In genomic region chr6:118099311-118099802, GRCm38 (mm10) we compare ENCODE assay signal across 8 mouse cellular contexts. TPM values are rescaled to one million over a fixed set of nuclear protein-coding genes. Genes with fewer than 3 reads are reported as not detected.
DNase-seq lines count a peak whose midpoint lies in the region; ATAC-seq and TF ChIP-seq lines count a peak whose summit lies in the region.

No protein-coding gene starts in this region.

- WGBS in hindbrain, embryonic 14.5 days: 36% methylated on average over 2 of the region's 2 CpGs
- WGBS in hindbrain, embryonic 10.5 days: 47% methylated on average over 2 of the region's 2 CpGs
- 39% methylated on average over 2 of the region's 2 CpGs for WGBS in kidney, postnatal 0 days
- WGBS in stomach, embryonic 15.5 days: 45% methylated on average over 2 of the region's 2 CpGs

- H3K36me3 ChIP-seq in hindbrain, embryonic 14.5 days (replicated peaks; ENCODE audit: control insufficient read depth, insufficient read depth): no peaks in the 10 kb centered on the region
- no peaks in the 10 kb centered on the region for H3K36me3 ChIP-seq in hindbrain, embryonic 10.5 days
- no peaks in the 10 kb centered on the region for H3K36me3 ChIP-seq in ES-E14 (ENCODE audit: control insufficient read depth, insufficient read depth, low read length, poor library complexity, severe bottlenecking)
- H3K36me3 ChIP-seq in kidney, postnatal 0 days (ENCODE audit: insufficient read depth, low read length): no peaks in the 10 kb centered on the region
- no peaks in the 10 kb centered on the region for H3K36me3 ChIP-seq in stomach, embryonic 15.5 days

- H3K27me3 ChIP-seq in hindbrain, embryonic 14.5 days (ENCODE audit: control insufficient read depth, insufficient read depth, low read length): no peaks in the 10 kb centered on the region
- H3K27me3 ChIP-seq in hindbrain, embryonic 10.5 days (ENCODE audit: insufficient read depth, poor library complexity, severe bottlenecking): no peaks in the 10 kb centered on the region
- H3K27me3 ChIP-seq in kidney, postnatal 0 days (ENCODE audit: insufficient read depth, low read length): no peaks in the 10 kb centered on the region
- no peaks in the 10 kb centered on the region for H3K27me3 ChIP-seq in stomach, embryonic 15.5 days (replicated peaks)

- no peak; the same call in 1 of the 2 replicates for ATAC-seq in hindbrain, embryonic 14.5 days (ENCODE audit: low FRiP score)
- ATAC-seq in kidney, postnatal 0 days (replicated peaks; ENCODE audit: low FRiP score, low read depth): peak; percentile 57
- 0 out of 2 replicates have a peak, but pooled peaks have one; percentile 27 for ATAC-seq in stomach, embryonic 15.5 days (ENCODE audit: insufficient read depth, low FRiP score, low read depth)

- no peak overlapping the region for H3K4me2 ChIP-seq in hindbrain, embryonic 14.5 days (replicated peaks)
- no peak overlapping the region for H3K4me2 ChIP-seq in kidney, postnatal 0 days (ENCODE audit: low read length)
- no peak overlapping the region for H3K4me2 ChIP-seq in stomach, embryonic 15.5 days

- H3K9ac ChIP-seq in hindbrain, embryonic 14.5 days: no peak overlapping the region
- no peak overlapping the region for H3K9ac ChIP-seq in ES-E14 (ENCODE audit: insufficient read depth, low read depth, low read length, poor library complexity, severe bottlenecking)
- H3K9ac ChIP-seq in kidney, postnatal 0 days (ENCODE audit: low read depth, low read length): no peak overlapping the region
- H3K9ac ChIP-seq in stomach, embryonic 15.5 days: no peak overlapping the region

- H3K27ac ChIP-seq in hindbrain, embryonic 14.5 days: no peak overlapping the region
- no peak overlapping the region for H3K27ac ChIP-seq in hindbrain, embryonic 10.5 days
- H3K27ac ChIP-seq in ES-E14 (ENCODE audit: insufficient read depth, low read depth, low read length, poor library complexity, severe bottlenecking): no peak overlapping the region
- no peak overlapping the region for H3K27ac ChIP-seq in kidney, postnatal 0 days
- H3K27ac ChIP-seq in stomach, embryonic 15.5 days: no peak overlapping the region

- peak; percentile 64 for DNase-seq in hindbrain, embryonic 14.5 days (ENCODE audit: low spot score)
- no peak for DNase-seq in hindbrain, embryonic 10.5 days (ENCODE audit: low spot score)
- DNase-seq in ES-E14 (ENCODE audit: low read depth, low spot score): peak; percentile 51
- DNase-seq in cerebellum, postnatal 25 days: peak; percentile 79
- DNase-seq in kidney, postnatal 0 days (ENCODE audit: low spot score): peak; percentile 61
- DNase-seq in urinary bladder, postnatal 10 days (ENCODE audit: low spot score): no peak
- DNase-seq in ovary, postnatal 10 days (ENCODE audit: low spot score): no peak

- in situ Hi-C loops in ES-E14 (cut with MboI; ENCODE audit: low sequenced_read_pairs in 2 of 2, unreplicated experiment in 2 of 2): no loop called here

- H3K4me3 ChIP-seq in hindbrain, embryonic 14.5 days (replicated peaks; ENCODE audit: low read length): no peak overlapping the region
- no peak overlapping the region for H3K4me3 ChIP-seq in hindbrain, embryonic 10.5 days
- H3K4me3 ChIP-seq in ES-E14 (ENCODE audit: insufficient read depth in 1 of 2, low read depth in 1 of 2, low read length in 2 of 2, poor library complexity in 1 of 2, severe bottlenecking in 1 of 2): no peak overlapping the region
- H3K4me3 ChIP-seq in kidney, postnatal 0 days (replicated peaks; ENCODE audit: low read depth, low read length): no peak overlapping the region
- no peak overlapping the region for H3K4me3 ChIP-seq in stomach, embryonic 15.5 days (replicated peaks)

- H3K9me3 ChIP-seq in hindbrain, embryonic 14.5 days (ENCODE audit: control insufficient read depth, low read length): no peaks in the 10 kb centered on the region
- H3K9me3 ChIP-seq in hindbrain, embryonic 10.5 days: no peaks in the 10 kb centered on the region
- H3K9me3 ChIP-seq in ES-E14 (ENCODE audit: control insufficient read depth, insufficient read depth, low read depth, low read length): no peaks in the 10 kb centered on the region
- H3K9me3 ChIP-seq in kidney, postnatal 0 days (replicated peaks; ENCODE audit: low read length): no peaks in the 10 kb centered on the region
- no peaks in the 10 kb centered on the region for H3K9me3 ChIP-seq in stomach, embryonic 15.5 days

- H3K4me1 ChIP-seq in hindbrain, embryonic 14.5 days (replicated peaks; ENCODE audit: control insufficient read depth, insufficient read depth, low read length): no peaks in the 10 kb centered on the region
- H3K4me1 ChIP-seq in hindbrain, embryonic 10.5 days (replicated peaks): no peaks in the 10 kb centered on the region
- H3K4me1 ChIP-seq in ES-E14 (ENCODE audit: control insufficient read depth in 2 of 2, insufficient read depth in 2 of 2, low read length in 2 of 2, poor library complexity in 1 of 2): no peaks in the 10 kb centered on the region
- no peaks in the 10 kb centered on the region for H3K4me1 ChIP-seq in kidney, postnatal 0 days (replicated peaks; ENCODE audit: insufficient read depth, low read length)
- no peaks in the 10 kb centered on the region for H3K4me1 ChIP-seq in stomach, embryonic 15.5 days

- peak; percentile 68 for TF ChIP-seq CTCF in kidney, postnatal 0 days (IDR thresholded peaks at IDR 0.05; ENCODE audit: low read depth)

TF ChIP-seq in ES-E14, 5 proteins besides CTCF, POLR2A, EP300 and RAD21:
- TF ChIP-seq ZC3H11A (IDR thresholded peaks at IDR 0.05; ENCODE audit: borderline replicate concordance, low read depth, low read length): peak; percentile 48
- TF ChIP-seq ZNF384 (IDR thresholded peaks at IDR 0.05; ENCODE audit: low read depth, low read length): no peak

RNA-seq across cellular contexts. Expression of gene Csgalnact2, which starts 39.6 kb away (rescaled TPM):
- 12.7 and 13.3 TPM in 2 replicates for polyA plus RNA-seq in hindbrain, embryonic 14.5 days (2014; fragmentation: Nextera tagmentation; extraction: Ambion mirVana)
- 5.3 TPM in 2 replicates for polyA plus RNA-seq in hindbrain, embryonic 10.5 days (2016; fragmentation: Nextera tagmentation; extraction: Ambion mirVana)
- 6.4 and 9.1 TPM in 2 replicates for total RNA-seq in ES-E14 (2012; rRNA removed)
- 19.7 and 20.1 TPM in 2 replicates for polyA plus RNA-seq in kidney, postnatal 0 days (2015; fragmentation: Nextera tagmentation; extraction: Ambion mirVana)
- 13.7 and 13.9 TPM in 2 replicates for polyA plus RNA-seq in stomach, embryonic 15.5 days (2015; fragmentation: Nextera tagmentation; extraction: Ambion mirVana)

Comparison
In these comparisons a context has a peak if more than half of its experiments do, and no peak if none do; other contexts are left out.
1. DNase-seq: peak in hindbrain, embryonic 14.5 days (single experiment), ES-E14 (single experiment), cerebellum, postnatal 25 days (2 of 2) and kidney, postnatal 0 days (single experiment); none in hindbrain, embryonic 10.5 days (single experiment), urinary bladder, postnatal 10 days (single experiment) and ovary, postnatal 10 days (single experiment).